Mouse (Mus musculus): ENCODE measurements around the gene Gamt.
A peak's percentile ranks its signal among the peaks of the same experiment; 100 is the strongest.
"Not testable (repeated sequence)": the region's sequence is repeated elsewhere in the genome, so short reads cannot be mapped to it uniquely, and the experiment has no call there.

The Gamt gene

DNA sequence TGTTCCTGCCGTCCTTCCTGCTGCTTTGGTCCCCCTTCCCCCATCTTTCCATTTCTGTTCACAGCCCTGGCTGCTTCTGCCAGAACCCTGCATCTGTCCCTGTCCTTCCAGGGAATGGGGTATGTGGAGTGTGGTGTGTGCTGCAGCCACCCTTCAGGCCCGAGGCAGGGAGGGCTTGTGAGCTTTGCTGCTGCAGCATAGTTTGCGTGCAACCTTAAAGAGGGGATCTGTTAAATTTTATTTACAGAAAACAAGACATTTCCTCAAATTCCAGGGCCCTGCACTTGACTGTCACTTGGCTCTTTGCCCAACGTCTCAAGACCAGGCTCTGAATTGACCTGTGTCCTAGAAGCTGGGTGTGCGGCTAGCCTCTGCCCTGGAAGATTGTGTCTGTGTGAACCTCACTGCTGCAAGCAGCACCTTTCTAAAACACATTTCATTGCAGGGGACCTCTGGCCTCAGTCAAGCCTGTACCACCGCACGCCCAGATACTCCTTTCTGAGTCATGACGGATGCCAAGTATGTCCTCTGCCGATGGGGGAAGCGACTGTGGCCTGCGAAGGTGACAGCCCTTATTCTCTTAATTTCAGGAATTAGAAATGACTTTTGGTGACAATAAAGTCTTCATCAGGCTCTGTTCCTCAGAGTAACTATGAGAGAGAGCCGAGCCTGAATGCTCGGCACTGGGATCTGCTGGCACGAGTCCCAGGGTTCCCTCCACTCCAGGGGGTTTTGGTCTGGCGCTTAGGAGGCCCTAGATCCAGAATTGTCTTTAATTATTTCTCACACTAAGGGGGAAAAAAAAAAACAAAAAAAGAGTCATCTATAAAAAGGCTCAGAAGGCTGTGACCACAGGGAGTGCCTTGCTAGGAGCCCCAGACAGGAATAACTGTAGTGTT, 32.7 kb downstream of the Gamt start:
- DNase-seq (ENCODE audit: low spot score) = no peak

- no peak for DNase-seq (ENCODE audit: low spot score)
Observed at GRCm38 (mm10) chr10:80227166-80227539, 33.7 kb downstream of the Gamt start.

DNA sequence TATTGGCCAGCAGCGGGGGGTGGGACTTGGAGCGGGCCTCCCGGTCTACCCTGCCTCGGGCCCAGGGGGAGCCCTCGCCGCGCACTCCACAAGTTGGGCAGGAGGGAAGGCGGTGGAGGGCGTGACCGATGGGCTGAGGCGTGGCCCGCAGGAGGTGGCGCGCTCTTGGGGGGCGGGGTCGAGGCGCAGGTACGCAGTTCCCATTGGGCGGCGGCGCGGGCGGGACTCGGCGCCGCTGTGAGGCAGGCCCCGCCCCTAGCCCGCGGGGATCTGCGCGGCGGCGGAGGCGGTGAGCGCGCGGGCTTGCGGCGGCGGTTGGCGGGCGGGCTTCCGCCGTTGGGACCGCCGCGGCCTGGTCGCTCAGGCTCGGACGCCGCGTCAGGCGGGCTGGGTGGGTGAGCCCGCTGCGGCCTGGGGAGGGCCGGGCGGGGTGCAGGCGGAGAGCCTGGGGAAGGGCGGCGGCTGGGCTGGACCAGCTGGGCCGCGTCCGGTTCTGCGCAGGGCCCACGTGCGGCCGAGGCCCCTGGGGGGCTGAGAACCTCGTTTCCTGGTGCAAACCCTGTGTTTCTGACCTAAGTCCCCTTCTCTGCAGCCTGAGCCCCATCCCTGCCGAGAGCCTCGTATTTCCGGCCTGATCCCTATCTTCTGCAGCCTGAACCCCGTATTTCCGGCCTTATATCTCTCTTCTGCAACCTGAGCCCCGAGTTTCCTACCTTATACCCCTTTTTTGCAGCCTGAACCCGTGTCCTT, 34.2 kb downstream of the Gamt start, which contains the start of gene Mum1:
Mum1 (plus strand) TSS at position 19 of the 750 bp plus-strand sequence.
- DNase-seq (ENCODE audit: low spot score) = peak; percentile 98

GRCm38 (mm10) chr10:80226071-80226415, 34.8 kb downstream of the Gamt start:
- no peak for DNase-seq (ENCODE audit: low spot score)

GRCm38 (mm10) chr10:80223137-80223536, 37.7 kb downstream of the Gamt start:
- not testable (repeated sequence) for DNase-seq (ENCODE audit: low spot score)

- no peak for DNase-seq (ENCODE audit: low spot score)
Observed at GRCm38 (mm10) chr10:80220676-80221075, 40.1 kb downstream of the Gamt start.

- no peak for DNase-seq (ENCODE audit: low spot score)
Observed at GRCm38 (mm10) chr10:80215048-80215772, 45.6 kb downstream of the Gamt start.

DNA sequence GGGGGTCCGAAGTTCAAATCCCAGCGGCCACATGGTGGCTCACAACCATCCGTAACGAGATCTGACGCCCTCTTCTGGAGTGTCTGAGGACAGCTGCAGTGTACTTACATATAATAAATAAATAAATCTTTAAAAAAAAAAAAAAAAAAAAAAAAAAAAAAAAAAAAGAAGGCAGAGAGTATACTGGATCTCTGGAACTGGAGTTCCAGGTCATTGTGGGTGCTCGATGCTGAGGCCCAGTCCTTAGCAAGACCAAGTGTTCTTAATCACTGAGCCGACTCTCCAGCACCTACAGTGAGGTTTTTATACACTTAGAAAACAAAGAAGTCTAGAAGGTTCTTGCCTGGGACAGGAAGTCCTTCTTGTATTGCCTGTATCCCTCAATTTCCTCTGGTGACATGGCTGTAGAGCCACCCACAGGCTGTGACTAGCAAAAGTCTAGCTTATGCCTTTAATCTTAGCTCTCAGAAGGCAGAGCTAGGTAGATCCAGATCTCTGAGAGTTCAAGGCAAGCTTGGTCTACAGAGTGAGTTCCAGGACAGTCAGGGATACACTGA, 49.2 kb downstream of the Gamt start:
- not testable (repeated sequence) for DNase-seq (ENCODE audit: low spot score)

DNA sequence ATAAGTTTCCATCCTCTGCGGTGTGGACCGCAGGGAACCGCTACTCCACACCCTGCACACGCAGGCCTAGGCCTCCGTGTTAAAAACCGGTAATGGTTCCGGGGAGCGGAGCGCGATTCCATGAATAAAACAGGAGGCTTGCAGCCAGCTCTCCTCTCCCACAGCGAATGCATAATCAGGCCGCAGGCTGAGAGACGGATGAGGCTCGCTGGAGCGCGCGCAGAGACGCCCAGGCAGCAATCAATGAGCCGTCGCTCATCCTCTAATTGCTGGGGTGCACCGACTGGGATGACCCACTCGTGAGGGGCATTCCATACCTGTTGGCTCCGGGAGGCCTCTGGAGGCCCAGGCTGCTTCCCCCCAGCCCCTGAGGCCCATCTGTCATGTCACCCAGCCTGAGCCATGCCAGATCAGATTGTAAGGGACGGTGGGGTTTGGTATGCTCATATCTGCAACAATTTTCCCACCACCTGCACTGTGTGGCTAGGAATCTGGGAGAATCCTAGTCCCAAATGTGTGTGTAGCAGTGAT, 51.9 kb downstream of the Gamt start:
- DNase-seq (ENCODE audit: low spot score) = no peak

DNA sequence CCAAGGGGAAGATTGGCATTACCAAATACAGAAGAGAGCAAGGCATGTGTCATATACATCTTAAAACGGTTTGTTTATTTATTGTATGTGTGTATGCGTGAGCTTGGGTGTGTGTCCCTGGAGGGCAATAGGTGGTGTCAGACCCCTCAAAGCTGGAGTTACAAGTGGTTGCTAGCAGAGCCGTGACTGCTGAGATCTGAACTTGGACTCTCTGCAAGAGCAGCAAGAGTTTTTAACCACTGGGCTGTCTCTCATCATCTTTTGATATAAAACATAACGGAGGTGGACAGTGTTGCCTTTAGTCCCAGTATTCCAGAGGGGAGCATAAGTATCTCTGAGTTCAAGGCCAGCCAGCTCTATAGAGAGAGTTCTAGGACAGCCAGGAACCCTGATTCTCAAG, 52.6 kb downstream of the Gamt start:
- no peak for DNase-seq (ENCODE audit: low spot score)

Data from c-Kit-positive CD71-positive TER-119-positive erythroid progenitor cells, embryonic 14.5 days (primary cell).